Mouse (Mus musculus) heart, adult 11 months (tissue): ENCODE measurements around the gene Cda.

Experiments
- DNase-seq: peaks from one replicate; pipeline ENCODE4 v3.0.0; 2022

The Cda gene

DNA sequence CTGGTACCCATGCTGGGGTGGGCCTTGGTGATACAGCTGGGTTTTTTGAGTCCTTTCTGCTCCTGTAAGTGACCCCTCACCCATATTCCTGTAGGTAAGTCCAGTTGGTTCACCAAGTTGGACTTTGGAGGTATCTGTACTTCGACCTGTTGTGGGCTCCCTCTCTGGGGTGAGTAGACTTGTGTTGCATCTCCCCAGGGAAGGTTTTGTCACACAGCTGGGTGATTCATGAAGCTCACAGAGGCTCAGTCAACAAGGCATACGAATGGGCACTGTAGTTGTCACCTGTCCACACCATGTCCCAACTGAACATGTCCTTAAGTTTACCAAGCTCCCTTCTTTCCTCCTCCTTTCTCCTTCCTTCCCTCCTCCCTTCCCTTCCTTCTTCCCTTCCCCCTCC lies 1.2 kb downstream of the Cda start:
- no peak for DNase-seq

DNA sequence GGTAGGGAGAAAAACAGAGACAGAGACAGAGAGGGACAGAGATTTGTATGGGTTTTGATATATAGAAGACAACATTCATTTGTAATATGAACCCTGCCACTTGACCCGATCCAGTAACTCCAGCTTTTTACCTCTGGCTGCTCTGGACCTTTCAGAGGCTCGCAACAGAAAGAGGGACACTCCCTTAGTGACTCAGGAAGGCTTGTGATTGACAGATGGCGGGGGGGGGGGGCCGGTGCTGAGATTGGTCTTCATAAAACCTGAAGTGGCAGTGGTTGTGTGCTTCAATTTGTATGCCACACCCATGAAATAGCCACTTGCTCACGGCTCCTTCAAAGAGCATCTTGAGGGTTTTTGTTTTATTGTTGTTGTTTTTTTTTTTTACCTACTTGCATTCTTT lies 4.3 kb downstream of the Cda start:
- no peak for DNase-seq

DNA sequence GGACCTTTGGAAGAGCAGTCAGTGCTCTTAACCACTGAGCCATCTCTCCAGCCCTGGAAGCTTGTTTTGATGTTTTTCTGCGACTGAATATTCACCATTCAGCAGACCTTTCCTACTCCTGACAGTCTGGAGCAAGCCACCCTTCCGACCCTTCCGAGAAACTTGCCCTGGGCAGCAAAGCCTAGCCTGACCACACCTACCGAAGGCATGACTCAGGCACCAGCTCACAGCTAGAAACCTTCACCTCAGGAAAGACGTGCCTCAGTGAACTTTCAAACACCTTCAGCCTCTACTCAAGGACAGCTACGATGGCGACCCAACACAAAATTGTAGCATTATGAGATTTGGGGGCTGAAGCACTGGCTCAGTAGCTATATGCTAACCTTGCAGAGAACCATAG lies 4.9 kb downstream of the Cda start:
- no peak for DNase-seq

DNA sequence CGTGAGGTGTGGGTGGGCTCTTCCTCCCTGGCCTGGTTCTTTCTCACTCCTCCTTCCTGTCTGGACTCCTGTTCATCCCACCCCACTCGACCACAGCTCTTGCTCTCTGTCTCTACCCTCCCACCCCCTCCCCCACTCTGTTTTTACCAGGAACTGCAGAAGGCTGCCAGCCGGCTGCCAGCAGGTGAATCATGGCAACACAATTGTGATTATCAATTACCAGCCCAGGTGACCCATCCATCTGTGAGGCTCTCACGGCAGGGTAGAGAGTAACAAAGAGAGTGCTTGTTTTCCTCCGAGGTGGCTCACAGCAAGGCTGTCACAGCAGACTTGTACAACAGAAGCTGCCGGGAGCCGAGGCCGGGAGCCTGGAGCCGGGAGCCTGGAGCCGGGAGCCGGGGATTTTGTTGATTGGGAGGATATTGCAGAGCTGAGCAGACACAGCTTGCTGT lies 6.4 kb downstream of the Cda start:
- DNase-seq: no peak

GRCm38 (mm10) chr4:138358176-138358575 lies 9.6 kb downstream of the Cda start:
- no peak for DNase-seq

DNA sequence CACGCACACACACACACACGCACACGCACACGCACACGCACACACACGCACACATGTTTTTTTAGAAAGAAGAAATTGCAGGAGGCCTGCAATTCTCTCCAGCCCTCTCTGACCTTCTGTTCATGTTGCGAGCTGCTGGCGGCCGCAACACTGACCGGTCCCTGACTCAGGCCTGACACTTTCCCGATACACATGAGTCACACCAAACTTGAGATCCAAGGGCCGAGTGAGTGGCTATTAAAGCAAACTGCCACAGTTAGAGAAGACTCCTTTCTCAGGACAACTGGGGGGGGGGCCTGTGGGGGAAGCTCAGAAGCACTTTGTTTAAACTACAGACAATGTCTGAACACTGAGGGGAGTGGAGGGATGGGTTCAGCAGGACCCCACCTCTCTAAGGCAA lies 11.2 kb downstream of the Cda start:
- no peak for DNase-seq

DNA sequence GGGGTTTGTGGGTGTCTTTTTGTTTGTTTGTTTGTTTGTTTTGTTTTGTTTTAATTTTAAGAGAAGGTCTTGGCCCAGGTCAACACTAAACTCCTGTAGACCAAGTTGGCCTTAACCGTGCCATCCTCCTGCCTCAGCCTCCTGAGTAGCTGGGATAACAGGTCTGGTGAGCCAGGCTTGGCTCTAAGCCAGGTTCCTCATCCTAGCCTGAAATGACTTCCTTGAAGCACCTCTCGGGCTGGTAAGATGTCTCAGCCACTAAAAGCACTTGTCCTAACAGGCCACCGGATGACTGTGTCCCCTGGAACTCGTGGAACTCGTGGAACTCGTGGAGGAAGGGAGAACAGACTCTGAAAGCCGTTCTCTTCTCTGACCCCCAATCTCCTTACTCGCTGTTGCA lies 11.7 kb downstream of the Cda start:
- DNase-seq: no peak

GRCm38 (mm10) chr4:138355496-138355895 lies 12.3 kb downstream of the Cda start:
- no peak for DNase-seq

- DNase-seq: no peak
Measured at GRCm38 (mm10) chr4:138353438-138354171, 14.2 kb downstream of the Cda start.

DNA sequence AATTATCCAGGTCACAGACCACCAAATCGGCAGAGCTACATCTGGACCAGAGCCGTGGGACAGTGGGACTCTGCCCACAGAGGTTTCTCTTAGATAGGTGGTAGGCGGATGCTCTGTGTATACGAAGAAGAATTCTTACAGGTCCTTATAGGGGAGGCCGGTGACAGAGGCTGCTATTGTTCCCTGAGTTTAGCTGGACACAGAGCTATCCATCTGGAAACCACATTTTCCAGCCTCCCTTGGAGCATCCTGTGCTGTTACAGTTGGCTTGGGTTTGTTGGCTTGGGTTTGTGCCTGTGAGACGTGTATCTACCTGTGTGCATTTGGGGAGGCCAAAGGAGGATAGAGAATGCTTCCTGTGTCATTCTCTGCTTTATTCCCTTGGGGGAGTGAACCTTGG lies 15.1 kb downstream of the Cda start:
- DNase-seq: peak; percentile 90

DNA sequence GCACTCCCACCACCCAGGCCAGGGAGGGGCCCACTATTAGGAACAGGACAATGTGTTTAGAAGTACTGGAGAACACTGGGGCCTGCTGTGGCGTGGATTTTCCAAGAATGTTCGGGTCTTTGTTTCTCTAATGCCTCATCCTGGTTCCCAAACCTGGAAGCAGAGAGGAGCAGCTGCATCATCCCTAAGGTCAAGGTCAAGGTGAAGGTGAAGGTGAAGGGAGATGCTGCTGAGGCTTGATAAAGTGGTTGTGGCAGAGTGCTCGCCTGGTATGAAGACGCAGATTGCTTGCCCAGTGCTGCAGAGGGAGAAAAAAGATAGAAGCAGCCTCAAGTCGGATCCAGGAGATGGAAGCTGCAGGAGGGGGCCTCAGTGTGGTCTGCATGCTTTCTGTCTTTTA lies 16.0 kb downstream of the Cda start:
- DNase-seq: no peak

GRCm38 (mm10) chr4:138348716-138349115 lies 19.1 kb downstream of the Cda start:
- DNase-seq: no peak

GRCm38 (mm10) chr4:138347280-138347679 lies 20.5 kb downstream of the Cda start:
- DNase-seq: no peak

GRCm38 (mm10) chr4:138344891-138345545 lies 22.8 kb downstream of the Cda start:
- peak; percentile 96 for DNase-seq

GRCm38 (mm10) chr4:138343341-138343837 lies 24.4 kb downstream of the Cda start:
- no peak for DNase-seq

DNA sequence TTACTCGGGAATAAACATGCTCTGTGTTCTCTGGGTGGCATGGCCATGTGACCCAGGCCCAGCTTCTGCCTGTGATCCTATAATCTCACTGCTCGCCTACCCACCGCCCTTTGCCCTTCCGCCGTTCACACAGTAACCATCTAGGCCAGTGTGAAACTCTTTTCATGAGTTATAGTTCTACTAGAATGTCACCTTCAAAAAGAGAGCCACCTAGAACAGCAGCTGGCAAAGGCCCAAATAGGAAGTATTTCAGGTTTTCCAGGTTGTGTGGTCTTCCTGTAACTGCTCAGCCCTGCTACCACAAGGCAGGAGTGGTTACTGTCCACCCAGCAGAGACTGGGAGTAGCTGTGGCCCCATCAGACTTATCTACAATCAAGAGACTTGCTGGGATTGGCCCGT lies 25.0 kb downstream of the Cda start:
- DNase-seq: no peak

GRCm38 (mm10) chr4:138342048-138342447 lies 25.7 kb downstream of the Cda start:
- no peak for DNase-seq

DNA sequence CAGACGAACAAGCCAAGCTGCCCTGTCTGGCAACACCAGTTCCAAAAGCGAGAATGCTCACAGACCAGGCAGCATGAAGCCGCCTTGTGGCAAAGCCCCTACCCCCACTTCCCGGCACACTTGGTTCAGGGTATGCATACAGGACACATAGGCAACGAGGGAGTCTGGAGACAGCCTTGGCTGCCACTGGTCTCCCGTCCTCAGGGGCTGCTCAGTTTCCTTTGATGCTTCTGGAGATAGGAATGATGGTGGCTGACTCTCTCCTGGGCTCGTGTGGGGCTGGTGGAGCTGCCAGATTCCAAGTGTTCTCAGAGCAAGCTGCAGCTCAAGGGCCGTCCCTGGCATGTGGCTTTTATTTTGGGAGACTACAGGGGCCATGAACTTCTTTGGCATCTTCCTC lies 26.4 kb downstream of the Cda start:
- peak; percentile 87 for DNase-seq

DNA sequence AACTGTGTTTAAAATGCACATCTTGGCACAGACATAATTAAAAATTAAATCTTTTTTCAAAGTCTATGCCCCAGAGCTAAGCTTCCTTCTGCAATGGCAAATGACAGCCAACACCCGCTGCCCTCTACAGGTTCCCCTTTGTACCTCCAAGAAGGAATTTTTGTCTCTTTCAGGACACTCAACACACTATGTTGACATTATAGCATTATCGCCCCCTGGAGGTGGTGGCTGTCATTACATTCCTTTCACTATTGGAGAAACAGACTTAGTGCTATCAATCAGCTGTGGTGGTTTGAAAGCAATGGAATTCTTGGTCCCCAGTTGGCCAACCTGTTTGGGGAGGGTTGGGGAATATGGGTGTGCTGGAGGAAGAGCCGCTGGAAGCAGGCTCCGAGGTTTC lies 27.8 kb downstream of the Cda start:
- peak; percentile 87 for DNase-seq

DNA sequence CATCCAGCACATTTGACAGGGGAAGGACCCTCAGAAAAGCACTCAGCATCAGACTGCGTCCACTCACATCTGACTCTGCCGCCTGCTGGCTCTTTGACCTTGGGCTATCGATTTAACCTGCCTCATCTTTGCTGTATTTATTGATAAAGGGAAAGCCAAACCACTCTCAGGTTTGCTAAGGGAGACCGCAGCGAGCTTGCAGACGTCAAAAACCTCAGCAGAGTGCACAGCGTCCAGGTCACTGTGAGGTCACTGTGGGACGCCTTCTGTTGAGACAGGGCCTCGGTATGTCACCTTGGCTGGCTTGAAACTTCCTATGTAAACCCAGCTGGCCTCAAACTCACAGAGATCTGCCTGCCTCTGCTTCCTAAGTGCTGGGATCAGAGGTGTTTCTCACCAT lies 30.5 kb downstream of the Cda start:
- peak; percentile 87 for DNase-seq

GRCm38 (mm10) chr4:138336876-138337275 lies 30.9 kb downstream of the Cda start:
- no peak for DNase-seq

- no peak for DNase-seq
Measured at GRCm38 (mm10) chr4:138335648-138336047, 32.1 kb downstream of the Cda start.

GRCm38 (mm10) chr4:138335036-138335435 lies 32.8 kb downstream of the Cda start:
- peak; percentile 89 for DNase-seq

GRCm38 (mm10) chr4:138333135-138333534 lies 34.7 kb downstream of the Cda start:
- no peak for DNase-seq

- peak; percentile 89 for DNase-seq
Measured at GRCm38 (mm10) chr4:138331647-138332046, 36.1 kb downstream of the Cda start.
